Mouse (Mus musculus): Measurements from ENCODE around the gene 4930562C15Rik.
A peak's percentile ranks its signal among the peaks of the same experiment; 100 is the strongest.

Gene 4930562C15Rik

DNA sequence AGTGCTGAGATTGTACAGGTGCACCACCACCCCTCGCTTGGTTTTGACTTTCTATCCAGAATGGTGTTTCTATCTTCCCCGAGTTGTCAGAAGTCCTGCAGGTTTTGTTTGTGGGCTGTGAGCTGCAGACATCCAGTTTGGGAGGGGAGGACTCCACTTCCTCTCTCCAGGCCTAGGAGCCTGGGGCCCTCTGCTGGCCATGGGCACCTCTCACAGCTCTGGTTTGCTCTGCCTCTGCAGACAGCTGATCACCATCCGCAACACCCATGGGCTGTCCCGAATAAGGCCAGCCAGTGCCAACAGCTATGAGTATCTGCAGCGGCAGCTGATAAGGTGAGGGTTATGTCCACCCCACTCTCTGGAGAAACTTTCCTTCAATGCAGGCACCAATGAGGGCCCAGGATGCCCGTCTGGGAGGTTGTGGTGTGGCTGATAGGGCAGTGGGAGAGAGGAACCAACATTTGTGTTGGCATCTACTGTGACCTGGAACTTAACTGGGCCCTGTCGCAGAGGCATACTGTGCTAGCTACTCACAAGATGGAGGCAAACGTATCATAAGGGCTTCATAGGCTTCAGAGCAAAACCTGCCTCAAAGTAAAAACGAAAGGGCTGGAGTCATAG is 27.8 kb downstream of the 4930562C15Rik start:
- DNase-seq = no peak

- DNase-seq = no peak
Observed at GRCm38 (mm10) chr16:4863742-4864141, 28.5 kb downstream of the 4930562C15Rik start.

DNA sequence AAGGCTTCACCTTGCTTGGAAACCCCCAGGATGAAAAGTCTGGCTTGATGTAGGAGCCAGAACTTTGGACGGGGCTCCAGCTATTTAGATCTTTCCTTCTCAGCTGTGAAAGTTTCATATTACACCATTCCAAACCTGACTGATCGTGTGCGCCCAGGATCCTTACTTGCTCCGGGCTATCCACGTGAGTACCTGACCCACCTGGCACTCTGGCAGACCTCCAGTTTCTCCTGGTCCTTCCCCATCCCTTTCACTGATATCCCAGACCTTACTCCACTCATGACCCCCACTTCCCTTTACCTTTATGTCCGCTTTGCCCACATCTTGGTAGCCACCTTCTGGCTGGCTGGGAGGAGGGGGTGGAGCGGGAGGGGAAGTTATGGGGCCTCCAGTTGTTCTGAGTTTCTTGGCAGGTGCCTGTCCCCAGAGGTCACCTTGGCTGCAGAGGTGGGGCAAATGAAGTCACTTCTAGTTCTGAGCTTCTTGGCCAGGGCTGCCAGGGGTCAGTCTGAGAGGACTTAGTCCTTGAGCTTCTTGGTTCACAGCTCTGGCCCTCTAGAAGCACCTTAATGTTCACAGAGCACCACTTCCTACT is 31.0 kb downstream of the 4930562C15Rik start:
- peak; percentile 88 for DNase-seq

- no peak for DNase-seq
Observed at GRCm38 (mm10) chr16:4870490-4870889, 35.3 kb downstream of the 4930562C15Rik start.

GRCm38 (mm10) chr16:4871926-4872325 is 36.7 kb downstream of the 4930562C15Rik start:
- no peak for DNase-seq

GRCm38 (mm10) chr16:4875198-4876032 is 40.2 kb downstream of the 4930562C15Rik start:
- no peak for DNase-seq

DNA sequence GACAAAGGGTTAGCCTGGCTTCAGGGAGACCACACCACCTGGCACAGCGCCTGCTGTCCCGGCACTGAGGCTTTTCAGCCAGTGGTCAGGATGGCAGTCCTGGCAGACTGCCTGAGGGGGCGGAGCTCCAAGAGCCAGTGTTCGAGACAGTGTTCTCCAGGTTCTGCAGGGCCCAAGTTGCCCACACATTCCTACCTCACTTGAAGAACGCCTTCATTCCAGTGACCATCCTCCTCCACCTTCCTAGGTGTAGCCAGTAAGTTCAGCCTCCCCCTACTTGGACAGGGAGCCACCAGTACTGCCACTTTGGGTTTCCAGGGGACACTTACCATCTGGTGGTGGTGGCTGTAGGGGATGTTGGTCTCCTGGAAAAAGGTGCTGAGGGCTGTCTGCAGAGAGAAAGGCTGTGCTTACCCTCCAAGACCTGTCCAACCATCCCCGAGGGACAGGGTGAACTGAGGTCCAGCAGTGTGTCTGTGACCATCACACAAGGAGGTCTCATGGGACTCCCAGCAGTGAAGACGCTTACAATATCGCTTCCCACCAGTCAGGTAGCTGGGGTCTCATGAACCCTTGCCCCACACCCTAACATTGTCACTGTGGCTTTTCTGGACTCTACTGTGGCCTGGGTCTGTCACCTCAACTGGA is 40.9 kb downstream of the 4930562C15Rik start:
- peak; percentile 79 for DNase-seq

DNA sequence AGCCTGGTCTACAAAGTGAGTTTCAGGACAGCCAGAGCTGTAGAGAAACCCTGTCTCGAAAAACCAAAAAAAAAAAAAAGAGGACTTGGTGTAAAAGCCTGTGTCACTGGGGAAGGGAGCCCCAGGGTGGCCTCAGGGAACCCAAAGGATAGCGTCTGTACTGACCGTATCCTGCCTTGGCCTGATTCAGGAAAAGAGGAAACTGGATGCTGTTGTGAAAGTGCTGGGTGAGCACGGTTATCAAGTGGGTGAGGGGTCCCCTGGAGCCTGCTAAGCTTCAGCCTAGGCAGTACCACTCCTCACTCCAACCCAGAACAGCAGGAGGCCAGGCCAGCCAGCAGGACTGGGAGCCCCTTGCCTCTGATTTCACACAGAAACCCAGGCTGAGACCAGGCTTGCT is 42.0 kb downstream of the 4930562C15Rik start:
- DNase-seq = no peak

- DNase-seq = no peak
Observed at GRCm38 (mm10) chr16:4877701-4878100, 42.5 kb downstream of the 4930562C15Rik start.

- DNase-seq = peak; percentile 54
Observed at GRCm38 (mm10) chr16:4878192-4878885, 43.1 kb downstream of the 4930562C15Rik start.

- DNase-seq = peak; percentile 40
Observed at GRCm38 (mm10) chr16:4879101-4879707, 44.0 kb downstream of the 4930562C15Rik start.

DNA sequence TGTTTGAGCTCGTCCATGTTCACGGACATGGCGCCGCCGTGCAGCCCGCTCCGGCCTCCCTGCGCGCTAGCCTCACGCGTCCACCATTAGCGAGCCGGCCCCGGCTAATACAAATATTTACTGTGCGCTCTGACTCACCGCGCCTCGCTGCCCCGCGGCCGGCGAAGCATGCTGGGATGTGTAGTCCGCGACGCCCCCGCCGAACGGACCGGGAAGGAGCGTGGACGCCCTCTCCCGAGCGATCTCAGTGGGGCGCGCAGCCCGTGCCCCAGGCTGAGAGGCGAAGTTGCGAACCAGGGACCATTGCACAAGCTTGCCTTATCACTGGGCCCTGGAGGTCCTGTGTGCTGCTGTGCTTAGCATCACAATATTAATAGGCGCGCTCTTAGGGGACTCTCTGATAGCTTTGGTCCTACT is 44.5 kb downstream of the 4930562C15Rik start:
- DNase-seq = peak; percentile 90

- peak; percentile 99 for DNase-seq
Observed at GRCm38 (mm10) chr16:4880136-4880825, 45.1 kb downstream of the 4930562C15Rik start, which contains the start of gene Ubald1. TSS of gene Ubald1 (minus strand) at chr16:4880315.

- peak; percentile 76 for DNase-seq
Observed at GRCm38 (mm10) chr16:4881400-4882351, 46.5 kb downstream of the 4930562C15Rik start.

GRCm38 (mm10) chr16:4884930-4885329 is 49.7 kb downstream of the 4930562C15Rik start:
- no peak for DNase-seq

DNA sequence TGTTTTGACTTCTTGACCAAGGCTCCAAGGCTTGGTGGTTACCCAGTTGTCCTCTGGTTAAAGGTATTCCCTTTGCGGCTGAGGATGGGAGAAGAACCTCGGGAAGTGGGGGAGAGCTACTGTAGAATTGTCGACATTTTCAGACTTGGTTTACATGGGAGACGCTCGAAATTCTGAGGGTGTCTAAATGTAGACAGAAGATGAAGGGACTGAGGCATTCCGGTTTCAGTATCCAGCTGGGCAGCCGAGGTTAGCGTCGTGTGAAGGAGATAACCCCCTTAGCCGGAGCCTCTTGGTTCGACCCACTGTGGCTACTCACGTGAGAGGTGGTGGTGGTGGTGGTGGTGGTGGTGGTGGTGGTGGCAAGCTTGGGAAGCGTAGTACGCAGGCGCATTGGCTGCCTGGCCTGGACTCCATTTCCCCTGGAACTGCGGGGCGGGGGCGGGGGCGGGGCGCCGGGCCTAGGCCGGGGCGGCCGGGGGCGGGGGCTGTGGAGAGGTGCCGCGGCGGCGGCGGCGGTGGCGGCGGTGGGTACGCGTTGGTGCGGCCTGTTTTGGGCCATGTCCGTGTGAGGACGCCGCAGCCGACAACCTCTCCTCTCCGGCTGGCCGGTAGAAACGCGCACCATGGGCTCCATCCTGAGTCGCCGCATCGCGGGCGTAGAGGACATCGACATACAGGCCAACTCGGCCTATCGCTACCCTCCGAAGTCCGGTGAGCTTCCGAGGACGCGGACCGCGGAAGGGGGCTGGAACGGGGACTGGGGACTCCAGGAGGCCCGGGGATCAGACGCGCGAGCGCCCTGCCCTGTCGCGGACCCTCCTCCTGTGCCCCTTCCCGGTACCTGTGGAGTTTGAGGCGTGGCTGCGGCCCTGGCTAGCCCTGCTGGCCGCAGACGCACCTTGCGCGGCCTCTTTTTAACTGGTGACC is 50.8 kb downstream of the 4930562C15Rik start, which contains the start of gene Mgrn1:
TSS of gene Mgrn1 (plus strand) at position 490 of the 930 bp plus-strand sequence.
- DNase-seq = peak; percentile 86

DNA sequence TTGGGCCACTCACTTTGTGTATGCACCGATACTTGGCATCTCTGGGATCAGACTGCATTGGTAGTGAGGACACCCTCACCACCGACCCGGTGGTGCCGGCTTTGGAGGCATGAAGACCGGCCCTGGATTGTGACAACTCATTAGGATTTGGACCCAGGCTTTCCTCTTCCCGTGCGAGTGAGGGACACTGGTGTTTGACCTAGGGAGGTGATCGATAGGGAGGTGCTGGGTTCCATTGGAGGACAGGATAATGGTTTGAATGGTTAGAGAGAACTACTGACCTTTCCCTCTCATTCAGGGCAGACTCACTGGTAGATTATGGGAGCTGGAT is 51.4 kb downstream of the 4930562C15Rik start:
- no peak for DNase-seq

DNA sequence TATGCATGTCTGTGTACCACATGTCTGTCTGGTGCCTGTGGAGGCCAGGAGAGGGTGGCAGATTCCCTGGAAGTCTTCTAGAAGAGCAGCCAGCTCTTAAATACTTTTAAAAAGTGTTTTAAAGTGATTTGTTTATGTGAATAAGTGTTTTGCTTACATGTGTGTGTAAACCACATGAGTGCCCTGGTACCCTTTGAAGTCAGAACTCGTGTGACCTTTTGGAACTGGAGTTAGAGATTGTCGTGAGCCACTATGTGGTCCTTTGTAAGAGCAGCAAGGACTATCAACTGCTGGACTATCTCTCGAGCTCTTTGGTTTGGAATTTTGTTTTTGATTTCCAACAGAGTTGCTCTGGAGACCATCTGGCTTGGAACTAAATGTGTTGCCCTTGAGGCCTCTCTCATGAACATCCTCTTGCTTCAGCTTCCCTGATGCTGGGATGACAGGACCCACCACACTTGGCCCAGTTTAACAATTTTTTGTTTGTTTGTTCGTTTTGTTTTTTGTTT is 55.0 kb downstream of the 4930562C15Rik start:
- DNase-seq = no peak

DNA sequence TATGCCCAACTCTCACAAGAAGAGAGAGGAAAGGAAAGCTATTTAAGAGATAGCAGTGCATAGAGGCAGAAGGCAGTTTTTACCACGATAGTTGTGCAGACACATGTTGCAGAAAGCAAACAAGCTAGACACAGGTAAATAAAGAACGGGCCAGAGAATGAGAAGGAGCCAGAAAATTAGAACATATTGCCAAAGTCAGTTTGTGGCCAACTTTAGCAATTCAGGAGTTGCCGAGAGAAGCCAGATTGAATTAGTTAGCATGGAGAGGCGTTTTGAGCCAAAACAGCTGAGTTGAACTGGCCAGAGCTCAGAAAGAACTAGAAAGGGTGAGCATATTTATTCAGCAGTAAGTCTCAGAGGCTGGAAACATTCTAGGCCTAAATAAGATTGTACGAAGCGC is 57.0 kb downstream of the 4930562C15Rik start:
- DNase-seq = no peak

Data from kidney, adult 11 months (tissue).